Mouse (Mus musculus) lung, adult 2 months (tissue): ENCODE data around the gene Cdk14. TPM values are rescaled to one million over a fixed set of nuclear protein-coding genes. Genes with fewer than 3 reads are reported as not detected.

Experiments
- DNase-seq: peaks from one replicate; pipeline ENCODE4 v3.0.0; 2022
- H3K4me1 ChIP-seq: fragments of 200-500 bp; 2 replicates; pipeline ENCODE4 v1.6.1; 2011; ENCODE audit warnings: low read length; ENCODE audit not compliant: control insufficient read depth, insufficient read depth
- H3K4me3 ChIP-seq: fragments of 200-500 bp; replicated peaks from 2 replicates; pipeline ENCODE3; 2011; ENCODE audit warnings: low read depth, mild to moderate bottlenecking, control low read depth, low read length; ENCODE audit errors: extremely low read depth
- CTCF ChIP-seq: fragments of 200-500 bp; IDR thresholded peaks from 2 replicates; pipeline ENCODE4 v1.5.1; 2011; ENCODE audit warnings: mild to moderate bottlenecking, low read length, control low read depth; ENCODE audit not compliant: insufficient read depth
- POLR2A ChIP-seq: fragments of 200-500 bp; IDR thresholded peaks from 2 replicates; pipeline ENCODE4 v1.6.1; 2011; ENCODE audit warnings: low read depth, mild to moderate bottlenecking, control low read depth, low read length, borderline replicate concordance; ENCODE audit errors: extremely low read depth
- WGBS: fragments of 180-500 bp; shearing (Covaris S2); methylation state at CpG from one replicate; pipeline ENCODE4 v1.1.7; 2018; 5-methylcytosine and 5-hydroxymethylcytosine counted together
- polyA plus RNA-seq: library from polyadenylated mRNA; depleted of rRNA; stranded (reverse); fragments of >200 nt; gene quantifications from 2 replicates; pipeline ENCODE4 v1.2.3, GENCODE M21; 2012; rRNA removed

The Cdk14 gene
- 12.5 and 19.0 TPM in 2 replicates for polyA plus RNA-seq

DNA sequence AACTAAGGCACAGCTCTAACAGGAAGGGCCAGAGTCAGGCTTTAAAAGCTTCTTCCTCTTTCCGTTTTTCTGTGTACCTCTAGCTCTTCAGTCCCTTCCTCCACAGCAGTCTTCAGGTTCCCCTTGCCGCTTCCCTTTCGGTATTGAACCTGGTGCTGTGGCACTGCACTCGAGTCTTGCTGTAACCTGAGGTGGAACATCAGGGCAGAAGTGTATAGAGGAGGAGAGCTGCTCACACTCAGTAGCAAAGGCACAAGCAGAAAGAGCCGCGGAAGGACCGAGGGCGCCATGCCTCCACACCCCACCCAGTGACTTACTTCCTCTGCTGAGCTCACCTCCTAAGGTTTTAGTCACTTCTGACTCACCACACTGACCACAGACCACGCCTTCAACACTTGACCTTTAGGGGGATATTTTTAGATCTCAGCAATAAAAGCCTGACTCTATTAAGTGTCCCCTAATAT is at the start of gene Cdk14:
Cdk14 (minus strand) TSS at position 321 of the 464 bp plus-strand sequence.
- TF ChIP-seq CTCF (no peak), POLR2A (peak; percentile 20; the same call in 1 of the 2 replicates)
- Histone ChIP-seq H3K4me3 (peak within 1 kb of the TSS; percentile 54), H3K4me1 (no peaks in the 10 kb centered on the region; the same call in none of the 2 replicates)
- WGBS, result 80% methylated on average over 9 of the region's 9 CpGs
- peak; percentile 23 for DNase-seq

GRCm38 (mm10) chr5:5465256-5465655 is 45.1 kb upstream of the Cdk14 start:
- TF ChIP-seq POLR2A (no peak), CTCF (no peak)
- 55% methylated on average over 1 of the region's 1 CpGs for WGBS
- H3K4me3 ChIP-seq, result no peak overlapping the region

DNA sequence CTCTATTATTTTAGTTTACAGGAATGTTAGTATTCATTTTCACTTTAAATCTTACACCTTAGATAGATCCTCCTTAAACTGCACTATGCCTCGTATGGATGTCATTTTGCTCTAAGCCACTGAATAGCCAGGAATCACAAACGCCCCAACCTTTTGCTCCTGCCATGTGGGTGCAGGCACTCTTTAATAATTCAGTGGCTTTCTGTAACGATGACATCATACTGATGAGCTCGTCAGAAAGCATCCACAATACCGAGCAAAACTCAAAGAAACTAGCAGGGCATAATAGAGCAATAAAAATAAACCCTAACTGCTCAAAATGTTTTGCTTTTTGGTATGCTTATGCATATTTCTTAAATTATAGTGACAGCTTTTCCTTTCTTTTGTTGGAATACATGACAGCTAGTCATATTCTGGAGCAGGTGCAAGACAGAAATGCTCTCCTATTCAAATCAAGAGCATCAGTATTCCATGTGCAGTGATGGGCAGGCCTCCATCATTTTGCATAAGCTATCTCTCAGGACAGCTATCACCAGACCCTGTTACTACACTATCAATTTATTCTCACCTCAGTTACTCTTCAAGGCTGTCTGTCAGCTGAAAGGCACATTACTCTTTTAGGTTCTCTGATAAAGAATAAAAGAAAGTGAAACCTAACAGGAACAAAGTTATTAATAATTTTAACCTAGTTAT is 11.8 kb upstream of the Cdk14 start:
- H3K4me1 ChIP-seq, result no peaks in the 10 kb centered on the region
- no peak for DNase-seq
- H3K4me3 ChIP-seq, result no peak overlapping the region
- TF ChIP-seq CTCF (no peak), POLR2A (no peak)
- WGBS, result 64% methylated on average over 5 of the region's 5 CpGs

More at GRCm38 (mm10) chr5:5465256-5465655, 45.1 kb upstream of the Cdk14 start:
- DNase-seq, result no peak
- H3K4me1 ChIP-seq, result no peaks in the 10 kb centered on the region

GRCm38 (mm10) chr5:5423723-5424171 is 3.6 kb upstream of the Cdk14 start:
- no peak for DNase-seq
- Histone ChIP-seq H3K4me3 (no peak overlapping the region), H3K4me1 (no peaks in the 10 kb centered on the region; the same call in none of the 2 replicates)
- TF ChIP-seq POLR2A (no peak), CTCF (no peak)
- 61% methylated on average over 6 of the region's 6 CpGs for WGBS

- TF ChIP-seq CTCF (no peak), POLR2A (no peak)
These were observed 3.0 kb upstream of the Cdk14 start for GRCm38 (mm10) chr5:5423081-5423480.

GRCm38 (mm10) chr5:5421439-5421838 is 1.3 kb upstream of the Cdk14 start:
- TF ChIP-seq POLR2A, result no peak
- TF ChIP-seq CTCF, result no peak
- DNase-seq, result no peak
- 92% methylated on average over 2 of the region's 2 CpGs for WGBS
- no peaks in the 10 kb centered on the region; the same call in none of the 2 replicates for H3K4me1 ChIP-seq
- no peak overlapping the region for H3K4me3 ChIP-seq

More at GRCm38 (mm10) chr5:5423081-5423480, 3.0 kb upstream of the Cdk14 start:
- no peak for DNase-seq
- Histone ChIP-seq H3K4me1 (no peaks in the 10 kb centered on the region; the same call in none of the 2 replicates), H3K4me3 (no peak overlapping the region)
- 79% methylated on average over 4 of the region's 4 CpGs for WGBS

- WGBS, result 41% methylated on average over 1 of the region's 1 CpGs
- H3K4me1 ChIP-seq, result no peaks in the 10 kb centered on the region; the same call in none of the 2 replicates
These were observed 859 bp downstream of the Cdk14 start for GRCm38 (mm10) chr5:5419253-5419652.

DNA sequence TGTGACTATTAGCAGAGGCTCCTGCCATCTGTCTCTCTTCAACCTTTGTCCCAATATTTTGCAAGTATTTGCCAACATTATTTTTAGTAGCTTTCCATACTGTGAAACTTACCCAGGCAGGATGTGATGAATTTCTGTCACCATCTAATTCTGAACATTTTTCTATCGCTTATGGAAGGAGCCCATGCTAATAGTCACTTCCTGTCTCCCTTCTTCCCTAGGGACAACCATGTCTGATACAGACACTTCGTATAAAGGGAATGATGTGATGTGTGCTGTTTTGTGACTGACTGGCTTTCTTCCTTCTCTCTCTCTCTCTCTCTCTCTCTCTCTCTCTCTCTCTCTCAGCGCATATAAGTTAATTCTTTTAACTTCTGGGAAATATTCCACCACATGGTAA is 5.3 kb downstream of the Cdk14 start:
- TF ChIP-seq CTCF (no peak), POLR2A (no peak)
- no peak for DNase-seq
- Histone ChIP-seq H3K4me3 (no peak overlapping the region), H3K4me1 (no peaks in the 10 kb centered on the region; the same call in none of the 2 replicates)
- WGBS, result 51% methylated on average over 3 of the region's 3 CpGs

More at GRCm38 (mm10) chr5:5419253-5419652, 859 bp downstream of the Cdk14 start:
- DNase-seq, result no peak
- H3K4me3 ChIP-seq, result no peak overlapping the region
- TF ChIP-seq CTCF, result no peak
- no peak for TF ChIP-seq POLR2A

DNA sequence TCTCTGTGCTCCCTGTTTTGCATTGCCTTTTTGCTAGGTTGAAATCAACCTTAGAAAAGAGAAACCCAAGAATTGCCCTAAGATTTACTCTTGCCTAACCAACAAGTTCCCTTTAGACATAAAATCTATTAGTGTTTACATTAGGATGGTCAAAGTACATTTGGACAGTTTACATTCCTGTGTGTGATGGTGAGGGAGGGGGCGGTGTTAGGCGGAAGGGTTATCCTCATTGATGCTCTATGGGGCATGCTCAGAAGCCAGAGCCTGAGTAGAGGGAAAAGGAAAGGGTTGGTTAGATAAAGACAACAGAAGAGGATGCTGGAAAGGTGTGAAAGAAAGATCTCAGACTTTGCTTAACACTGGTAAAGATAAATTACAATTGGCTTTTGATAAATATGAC is 8.2 kb downstream of the Cdk14 start:
- Histone ChIP-seq H3K4me1 (no peaks in the 10 kb centered on the region), H3K4me3 (no peak overlapping the region)
- TF ChIP-seq CTCF (no peak), POLR2A (no peak)
- DNase-seq, result no peak
- 82% methylated on average over 2 of the region's 2 CpGs for WGBS

DNA sequence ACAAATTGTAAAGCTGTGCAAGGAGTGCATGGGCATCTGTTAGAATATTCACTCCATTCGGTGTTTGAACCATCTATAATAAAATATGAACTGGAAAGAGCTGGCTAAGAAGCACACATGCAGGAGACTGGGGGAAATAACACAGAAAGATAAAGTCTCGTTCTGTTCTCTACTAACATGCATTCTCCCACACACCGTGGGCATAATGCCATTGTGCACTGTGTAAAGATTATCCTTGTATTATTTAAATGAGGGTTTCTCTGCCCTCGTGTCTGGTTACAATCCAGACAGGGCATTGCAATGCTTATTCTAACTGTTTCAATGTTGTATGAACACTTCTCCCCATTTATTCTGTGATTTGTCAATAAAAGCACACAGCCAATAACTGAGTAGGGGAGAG is 18.1 kb downstream of the Cdk14 start:
- no peaks in the 10 kb centered on the region for H3K4me1 ChIP-seq
- no peak for DNase-seq
- 69% methylated on average over 4 of the region's 4 CpGs for WGBS

More for the DNA sequence above, 18.1 kb downstream of the Cdk14 start:
- H3K4me3 ChIP-seq, result no peak overlapping the region
- TF ChIP-seq CTCF (no peak), POLR2A (no peak)
